Mouse (Mus musculus) midbrain, embryonic 10.5 days (tissue): ENCODE results near the gene Tsg101. TPM values are rescaled to one million over a fixed set of nuclear protein-coding genes. Genes with fewer than 3 reads are reported as not detected.

Experiments
- DNase-seq: peaks from one replicate; pipeline ENCODE4 v3.0.0-alpha.2; 2017; ENCODE audit warnings: low spot score
- H3K27ac ChIP-seq: fragments of 300-500 bp; sonication (generic); replicated peaks from 2 replicates; pipeline ENCODE4 v1.5.1; 2016; ENCODE audit warnings: mild to moderate bottlenecking
- H3K27me3 ChIP-seq: fragments of 300-500 bp; sonication (generic); 2 replicates; pipeline ENCODE4 v1.6.1; 2016; ENCODE audit warnings: low read depth, mild to moderate bottlenecking; ENCODE audit not compliant: poor library complexity, severe bottlenecking
- H3K36me3 ChIP-seq: fragments of 300-500 bp; sonication (generic); 2 replicates; pipeline ENCODE4 v1.6.1; 2016; ENCODE audit warnings: mild to moderate bottlenecking, moderate library complexity
- H3K4me1 ChIP-seq: fragments of 300-500 bp; sonication (generic); 2 replicates; pipeline ENCODE4 v1.6.1; 2016
- H3K4me3 ChIP-seq: fragments of 300-500 bp; sonication (generic); 2 replicates; pipeline ENCODE4 v1.5.1; 2016; ENCODE audit warnings: mild to moderate bottlenecking, moderate library complexity
- H3K9me3 ChIP-seq: fragments of 300-500 bp; sonication (generic); replicated peaks from 2 replicates; pipeline ENCODE4 v1.6.1; 2016; ENCODE audit warnings: mild to moderate bottlenecking
- WGBS: fragments of 180-500 bp; shearing (Covaris S2); methylation state at CpG from one replicate; pipeline ENCODE4 v1.1.7; 2016; 5-methylcytosine and 5-hydroxymethylcytosine counted together
- polyA plus RNA-seq: library from polyadenylated mRNA; unstranded; fragments of >200 nt; fragmentation: Nextera tagmentation; extraction: Ambion mirVana; gene quantifications from 2 replicates; pipeline ENCODE4 v1.2.1, GENCODE M21; 2016

Tsg101 gene
- polyA plus RNA-seq, 1 experiment from 2014 or later: 265 TPM

- H3K9me3 ChIP-seq: no peaks in the 10 kb centered on the region
- H3K36me3 ChIP-seq: no peaks in the 10 kb centered on the region
- no peak for DNase-seq
- peaks cover 57% of the 10 kb centered on the region for H3K4me1 ChIP-seq
- peaks cover 37% of the 10 kb centered on the region for H3K27me3 ChIP-seq
- no peak within 1 kb of the TSS for H3K4me3 ChIP-seq
- WGBS: 26% methylated on average over 6 of the region's 6 CpGs
- no peak within 1 kb of the TSS for H3K27ac ChIP-seq
Measured at GRCm38 (mm10) chr7:46840787-46841525, 78.8 kb downstream of the Tsg101 start, which contains the start of gene Ldha. Gene Ldha, plus strand, starts transcription at chr7:46841475.

- Histone ChIP-seq H3K27ac (no peak overlapping the region), H3K36me3 (no peaks in the 10 kb centered on the region), H3K9me3 (no peaks in the 10 kb centered on the region), H3K4me1 (peaks cover 54% of the 10 kb centered on the region), H3K4me3 (no peak overlapping the region), H3K27me3 (peaks cover 37% of the 10 kb centered on the region)
- WGBS: 53% methylated on average over 4 of the region's 4 CpGs
- DNase-seq: no peak
Measured at GRCm38 (mm10) chr7:46840326-46840725, 79.4 kb downstream of the Tsg101 start.

GRCm38 (mm10) chr7:46839861-46840260 is 79.9 kb downstream of the Tsg101 start:
- Histone ChIP-seq H3K4me1 (peaks cover 54% of the 10 kb centered on the region), H3K9me3 (no peaks in the 10 kb centered on the region), H3K27ac (no peak overlapping the region), H3K27me3 (peaks cover 37% of the 10 kb centered on the region), H3K36me3 (no peaks in the 10 kb centered on the region), H3K4me3 (no peak overlapping the region)
- 74% methylated on average over 5 of the region's 5 CpGs for WGBS
- no peak for DNase-seq

GRCm38 (mm10) chr7:46839446-46839845 is 80.3 kb downstream of the Tsg101 start:
- WGBS: 22% methylated on average over 7 of the region's 7 CpGs
- H3K36me3 ChIP-seq: no peaks in the 10 kb centered on the region
- no peak for DNase-seq
- H3K27me3 ChIP-seq: peaks cover 37% of the 10 kb centered on the region
- H3K4me3 ChIP-seq: peak overlapping the region; percentile 17
- H3K27ac ChIP-seq: peak overlapping the region; percentile 79; the same call in 1 of the 2 replicates
- peaks cover 53% of the 10 kb centered on the region for H3K4me1 ChIP-seq
- no peaks in the 10 kb centered on the region for H3K9me3 ChIP-seq

Other genes starting within 250 kb of the Tsg101 start
- gene Tph1, start 247.4 kb downstream of the Tsg101 start, polyA plus RNA-seq: 0.51 and 0.79 TPM in 2 replicates
- 41.7 and 46.6 TPM in 2 replicates for gene Saal1, start 209.3 kb downstream of the Tsg101 start, polyA plus RNA-seq
- gene Saa3, start 204.3 kb downstream of the Tsg101 start, polyA plus RNA-seq: not detected in 2 replicates
- gene Saa4, start 187.4 kb downstream of the Tsg101 start, polyA plus RNA-seq: not detected in 2 replicates
- gene Saa1, start 177.0 kb downstream of the Tsg101 start, polyA plus RNA-seq: 0.21 TPM in 1 of 2 replicates, not detected in the other
- gene Saa2, start 168.2 kb downstream of the Tsg101 start, polyA plus RNA-seq: 0.19 TPM in 1 of 2 replicates, not detected in the other
- gene Hps5, start 123.9 kb downstream of the Tsg101 start, polyA plus RNA-seq: 16.3 and 22.3 TPM in 2 replicates
- 50.0 and 53.5 TPM in 2 replicates for gene Gtf2h1, start 123.9 kb downstream of the Tsg101 start, polyA plus RNA-seq
- gene Ldha, start 78.5 kb downstream of the Tsg101 start, polyA plus RNA-seq: 2,560 and 3,667 TPM in 2 replicates
- 0.12 TPM in 1 of 2 replicates, not detected in the other for gene Ldhc, start 58.8 kb downstream of the Tsg101 start, polyA plus RNA-seq
- gene Uevld, start 38.6 kb upstream of the Tsg101 start, polyA plus RNA-seq: 13.5 and 14.3 TPM in 2 replicates
- gene Gm9999, start 63.6 kb upstream of the Tsg101 start, polyA plus RNA-seq: not detected in 2 replicates
- gene Spty2d1, start 88.4 kb upstream of the Tsg101 start, polyA plus RNA-seq: 11.1 and 12.8 TPM in 2 replicates
- gene Tmem86a, start 130.6 kb upstream of the Tsg101 start, polyA plus RNA-seq: 12.5 and 12.8 TPM in 2 replicates
- gene Ptpn5, start 213.7 kb upstream of the Tsg101 start, polyA plus RNA-seq: 6.6 and 17.6 TPM in 2 replicates